Mouse (Mus musculus): Measurements from ENCODE around the gene Mepe.

Mepe gene

GRCm38 (mm10) chr5:104325029-104325428, at the start of gene Mepe:
Gene Mepe (plus strand): TSS chr5:104325329.
- DNase-seq (ENCODE audit: low read depth, low spot score): no peak

GRCm38 (mm10) chr5:104294201-104294600, 30.9 kb upstream of the Mepe start:
- peak; percentile 33 for DNase-seq (ENCODE audit: low read depth, low spot score)

- no peak for DNase-seq (ENCODE audit: low read depth, low spot score)
These were observed 26.1 kb upstream of the Mepe start, which contains the start of gene Ibsp for GRCm38 (mm10) chr5:104298994-104299393. Gene Ibsp (plus strand): TSS chr5:104299171.

- DNase-seq (ENCODE audit: low read depth, low spot score): no peak
These were observed 11.1 kb upstream of the Mepe start for GRCm38 (mm10) chr5:104314073-104314472.

- no peak for DNase-seq (ENCODE audit: low read depth, low spot score)
These were observed 1.8 kb downstream of the Mepe start for GRCm38 (mm10) chr5:104326884-104327283.

- DNase-seq (ENCODE audit: low read depth, low spot score): no peak
These were observed 2.3 kb downstream of the Mepe start for GRCm38 (mm10) chr5:104327389-104327788.

- no peak for DNase-seq (ENCODE audit: low read depth, low spot score)
These were observed 2.7 kb downstream of the Mepe start for GRCm38 (mm10) chr5:104327876-104328275.

GRCm38 (mm10) chr5:104328317-104328850, 3.3 kb downstream of the Mepe start:
- no peak for DNase-seq (ENCODE audit: low read depth, low spot score)

GRCm38 (mm10) chr5:104329381-104329780, 4.3 kb downstream of the Mepe start:
- no peak for DNase-seq (ENCODE audit: low read depth, low spot score)

GRCm38 (mm10) chr5:104330088-104330487, 5.0 kb downstream of the Mepe start:
- DNase-seq (ENCODE audit: low read depth, low spot score): no peak

- DNase-seq (ENCODE audit: low read depth, low spot score): no peak
These were observed 7.2 kb downstream of the Mepe start for GRCm38 (mm10) chr5:104332296-104332695.

GRCm38 (mm10) chr5:104333231-104333640, 8.1 kb downstream of the Mepe start:
- DNase-seq (ENCODE audit: low read depth, low spot score): peak; percentile 62

- no peak for DNase-seq (ENCODE audit: low read depth, low spot score)
These were observed 8.5 kb downstream of the Mepe start for GRCm38 (mm10) chr5:104333643-104334042.

- no peak for DNase-seq (ENCODE audit: low read depth, low spot score)
These were observed 9.4 kb downstream of the Mepe start for GRCm38 (mm10) chr5:104334516-104334915.

GRCm38 (mm10) chr5:104335962-104336361, 10.8 kb downstream of the Mepe start:
- DNase-seq (ENCODE audit: low read depth, low spot score): no peak

- no peak for DNase-seq (ENCODE audit: low read depth, low spot score)
These were observed 12.4 kb downstream of the Mepe start for GRCm38 (mm10) chr5:104337491-104337890.

GRCm38 (mm10) chr5:104339009-104339408, 13.9 kb downstream of the Mepe start:
- DNase-seq (ENCODE audit: low read depth, low spot score): no peak

- peak; percentile 61 for DNase-seq (ENCODE audit: low read depth, low spot score)
These were observed 14.8 kb downstream of the Mepe start for GRCm38 (mm10) chr5:104339706-104340512.

GRCm38 (mm10) chr5:104340513-104340829, 15.3 kb downstream of the Mepe start:
- no peak for DNase-seq (ENCODE audit: low read depth, low spot score)

GRCm38 (mm10) chr5:104342881-104343280, 17.8 kb downstream of the Mepe start:
- DNase-seq (ENCODE audit: low read depth, low spot score): no peak

GRCm38 (mm10) chr5:104344526-104345240, 19.6 kb downstream of the Mepe start:
- no peak for DNase-seq (ENCODE audit: low read depth, low spot score)

- no peak for DNase-seq (ENCODE audit: low read depth, low spot score)
These were observed 20.1 kb downstream of the Mepe start for GRCm38 (mm10) chr5:104345241-104345630.

- no peak for DNase-seq (ENCODE audit: low read depth, low spot score)
These were observed 25.9 kb downstream of the Mepe start for GRCm38 (mm10) chr5:104351041-104351440.

All from forelimb bud, embryonic 11.5 days (tissue).